Mouse (Mus musculus): Measurements from ENCODE around the gene Hacl1.
"Not testable (repeated sequence)": the region's sequence is repeated elsewhere in the genome, so short reads cannot be mapped to it uniquely, and the experiment has no call there.

Gene Hacl1

GRCm38 (mm10) chr14:31640346-31640889 is 668 bp downstream of the Hacl1 start, which contains the start of gene Gm49387:
TSS of gene Gm49387 (minus strand) at chr14:31640878.
- DNase-seq (ENCODE audit: low spot score in 2 of 2) = no peak

DNA sequence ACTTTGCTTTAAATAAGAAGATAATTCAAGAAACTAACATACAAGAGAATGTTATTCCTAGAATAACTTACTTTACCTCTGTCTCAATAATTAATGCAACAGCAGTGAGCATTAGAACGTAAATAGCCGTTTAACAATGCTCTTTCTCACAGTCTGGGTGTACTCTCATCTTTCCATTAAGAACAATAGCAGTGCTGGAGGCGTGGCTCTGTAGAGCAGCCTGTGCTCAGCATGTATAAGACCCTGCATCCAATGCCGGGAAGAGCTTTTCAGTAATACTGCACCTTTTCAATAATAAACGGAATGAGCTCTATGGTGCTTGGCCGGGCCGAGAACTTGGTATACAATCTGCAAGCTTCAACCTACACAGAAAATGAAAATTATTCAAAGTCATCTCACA is 10.4 kb downstream of the Hacl1 start:
- no peak for DNase-seq (ENCODE audit: low spot score in 2 of 2)

GRCm38 (mm10) chr14:31622748-31623147 is 18.3 kb downstream of the Hacl1 start:
- DNase-seq (ENCODE audit: low spot score in 2 of 2) = peak; percentile 41 to 47

DNA sequence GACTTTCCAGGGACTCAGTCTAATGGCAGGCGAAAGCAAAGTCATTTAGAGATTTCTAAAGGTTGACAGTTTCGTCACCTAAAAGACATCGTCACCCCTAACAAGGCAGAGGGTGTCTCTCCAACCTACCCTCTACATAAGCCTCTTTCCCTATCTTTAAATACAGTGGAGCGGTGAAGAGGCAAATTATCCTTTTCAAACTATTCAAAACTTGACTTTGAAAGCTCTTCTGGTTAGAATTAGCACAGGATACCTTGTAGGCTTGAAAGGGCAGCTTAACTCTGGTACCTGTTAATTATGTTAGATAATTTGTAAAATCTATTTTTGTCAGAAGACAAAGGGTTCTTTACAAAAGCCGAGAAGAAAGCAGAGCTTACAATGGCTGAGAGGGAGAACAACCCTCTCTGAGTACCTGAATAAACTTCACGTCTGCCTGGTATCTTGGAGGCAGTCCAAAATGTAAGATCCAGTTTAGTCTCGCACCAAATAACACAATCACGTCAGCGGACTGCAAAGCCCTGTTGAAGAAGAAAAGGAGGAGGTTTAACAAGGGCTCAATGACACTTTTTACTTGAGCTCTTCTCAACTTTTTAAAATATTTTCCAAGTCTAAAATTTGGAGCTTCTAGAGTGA is 20.4 kb downstream of the Hacl1 start:
- DNase-seq (ENCODE audit: low spot score in 2 of 2) = no peak

GRCm38 (mm10) chr14:31617997-31618396 is 23.1 kb downstream of the Hacl1 start:
- DNase-seq (ENCODE audit: low spot score in 2 of 2) = no peak

DNA sequence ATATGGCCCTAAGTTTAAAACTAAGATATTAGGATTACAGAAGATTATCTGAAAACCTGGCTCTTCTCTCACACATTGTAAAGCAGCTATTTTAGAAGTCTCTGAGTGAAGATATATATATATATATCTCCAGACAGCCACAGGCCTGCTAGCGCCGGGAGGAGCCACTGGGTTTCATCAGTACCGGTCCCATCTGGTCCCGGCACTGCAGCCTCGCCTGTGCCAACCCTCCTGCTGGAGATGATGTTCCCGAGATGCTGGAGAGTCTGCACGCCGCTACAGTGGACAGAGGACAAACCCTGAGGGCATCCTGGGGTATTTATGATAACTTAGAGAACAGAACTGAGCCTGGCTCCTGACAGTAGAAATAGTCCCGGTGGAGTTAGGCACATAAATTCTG is 23.9 kb downstream of the Hacl1 start:
- DNase-seq (ENCODE audit: low spot score in 2 of 2) = peak in 1 of 2 experiments; percentile 40

- DNase-seq (ENCODE audit: low spot score in 2 of 2) = no peak
Measured at GRCm38 (mm10) chr14:31613671-31614070, 27.4 kb downstream of the Hacl1 start.

DNA sequence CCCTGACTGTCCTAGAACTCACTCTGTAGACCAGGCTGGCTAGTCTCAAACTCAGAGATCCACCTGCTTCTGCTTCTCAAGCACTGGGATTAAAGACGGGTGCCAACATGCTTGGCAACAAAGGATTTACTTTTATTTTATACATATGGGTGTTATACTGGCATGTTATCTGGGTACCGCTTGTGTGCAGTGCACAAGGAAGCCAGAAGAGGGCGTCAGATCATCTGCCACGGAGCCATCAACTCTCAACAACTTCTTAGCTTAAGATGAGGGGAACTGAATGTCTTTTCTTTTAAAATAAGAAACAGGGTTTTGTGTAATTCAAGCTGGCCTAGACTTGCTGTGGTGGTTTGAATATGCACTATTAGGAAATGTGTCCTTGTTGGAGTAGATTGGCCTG is 29.1 kb downstream of the Hacl1 start:
- DNase-seq (ENCODE audit: low spot score in 2 of 2) = no peak

- no peak for DNase-seq (ENCODE audit: low spot score in 2 of 2)
Measured at GRCm38 (mm10) chr14:31605514-31605913, 35.6 kb downstream of the Hacl1 start.

DNA sequence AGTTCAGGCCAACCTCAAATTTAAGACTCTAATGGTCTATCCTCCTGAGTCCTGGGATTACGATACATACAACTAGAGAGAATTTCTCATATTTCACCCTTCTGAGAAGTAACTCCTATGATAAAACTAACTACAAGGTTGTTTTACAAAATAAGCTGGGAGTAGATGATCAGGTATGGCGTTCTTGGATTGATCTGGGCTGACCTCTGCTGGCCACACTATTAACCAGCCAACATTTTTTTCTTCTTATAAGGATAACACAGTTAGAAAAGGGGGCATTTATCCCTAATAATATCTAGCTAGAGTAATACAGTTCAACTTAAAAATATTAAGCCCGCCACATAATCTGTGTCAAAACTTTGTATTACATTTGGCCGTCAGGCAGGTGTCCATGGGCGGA is 36.2 kb downstream of the Hacl1 start:
- no peak for DNase-seq (ENCODE audit: low spot score in 2 of 2)

DNA sequence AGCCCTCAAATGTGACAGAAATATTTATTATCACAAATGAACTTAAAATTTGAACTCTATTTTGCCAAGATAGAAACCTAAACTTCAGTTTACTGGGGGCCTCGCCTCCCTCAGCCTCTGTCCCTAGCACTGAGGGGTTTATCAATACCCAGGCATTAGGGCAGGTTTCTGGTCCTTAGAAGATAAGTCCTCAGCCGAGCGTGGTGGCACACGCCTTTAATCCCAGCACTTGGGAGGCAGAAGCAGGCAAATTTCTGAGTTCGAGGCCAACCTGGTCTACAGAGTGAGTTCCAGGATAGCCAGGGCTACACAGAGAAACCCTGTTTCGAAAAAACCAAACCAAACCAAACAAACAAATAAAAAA is 38.5 kb downstream of the Hacl1 start:
- DNase-seq (ENCODE audit: low spot score in 2 of 2) = not testable (repeated sequence)

GRCm38 (mm10) chr14:31601908-31602615 is 39.0 kb downstream of the Hacl1 start:
- DNase-seq (ENCODE audit: low spot score in 2 of 2) = no peak

DNA sequence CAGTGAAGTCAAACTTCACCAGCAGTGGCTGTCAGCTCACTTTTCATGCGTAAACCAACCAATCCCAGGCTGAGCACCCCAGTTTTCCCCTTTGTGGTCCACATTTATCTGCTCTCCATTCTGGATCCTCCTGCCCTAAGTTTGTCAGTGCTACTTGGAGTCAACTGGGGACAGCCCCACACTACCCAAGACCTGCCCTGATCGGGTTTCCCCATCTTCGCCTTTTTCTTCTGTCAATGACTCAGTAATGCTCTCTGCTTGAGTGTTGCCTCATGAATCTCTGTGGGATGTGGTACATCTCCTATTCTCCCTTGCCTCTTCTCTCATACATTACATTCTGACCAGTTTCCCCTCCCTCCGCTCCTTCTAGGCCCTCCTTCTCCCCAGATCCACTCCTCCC is 43.6 kb downstream of the Hacl1 start:
- DNase-seq (ENCODE audit: low spot score in 2 of 2) = no peak

DNA sequence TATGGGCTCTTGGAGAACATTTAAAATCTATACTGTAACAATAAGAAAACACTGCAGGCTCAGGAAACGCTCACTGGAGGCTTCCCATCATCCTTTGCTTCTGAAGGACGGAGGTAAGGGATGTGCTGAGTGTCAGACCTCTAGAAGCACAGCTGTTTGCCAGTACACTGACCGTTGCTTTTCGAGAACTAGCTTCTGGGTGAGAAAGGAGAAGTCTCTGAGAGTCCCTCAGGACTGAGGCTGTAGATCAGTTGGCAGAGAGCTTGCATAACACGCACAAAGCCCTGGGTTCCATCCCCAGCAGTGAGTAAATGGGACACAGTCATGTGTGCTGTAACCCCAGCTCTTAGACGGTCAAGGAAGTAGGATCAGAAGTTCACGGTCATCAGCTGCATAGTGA is 44.7 kb downstream of the Hacl1 start:
- no peak for DNase-seq (ENCODE audit: low spot score in 2 of 2)

DNA sequence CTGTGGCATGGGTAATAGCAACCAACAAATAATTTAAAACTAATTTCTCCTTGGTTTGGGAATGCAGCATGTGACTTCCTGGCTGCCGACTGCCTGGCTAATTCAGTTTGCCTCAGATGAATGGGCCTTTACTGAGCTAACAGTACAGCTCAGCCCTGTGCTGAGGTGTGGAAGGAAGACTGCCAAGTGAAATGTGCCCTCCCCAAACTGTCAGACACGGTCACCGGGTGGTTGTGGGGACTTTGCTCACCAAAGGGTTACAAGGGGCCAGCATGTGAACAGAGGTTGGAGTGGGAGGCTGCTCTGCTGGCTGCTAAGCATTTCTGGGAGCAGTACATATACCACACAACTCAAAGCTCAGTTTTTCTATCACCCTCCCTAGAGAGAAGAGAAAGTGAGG is 46.4 kb downstream of the Hacl1 start:
- DNase-seq (ENCODE audit: low spot score in 2 of 2) = no peak

DNA sequence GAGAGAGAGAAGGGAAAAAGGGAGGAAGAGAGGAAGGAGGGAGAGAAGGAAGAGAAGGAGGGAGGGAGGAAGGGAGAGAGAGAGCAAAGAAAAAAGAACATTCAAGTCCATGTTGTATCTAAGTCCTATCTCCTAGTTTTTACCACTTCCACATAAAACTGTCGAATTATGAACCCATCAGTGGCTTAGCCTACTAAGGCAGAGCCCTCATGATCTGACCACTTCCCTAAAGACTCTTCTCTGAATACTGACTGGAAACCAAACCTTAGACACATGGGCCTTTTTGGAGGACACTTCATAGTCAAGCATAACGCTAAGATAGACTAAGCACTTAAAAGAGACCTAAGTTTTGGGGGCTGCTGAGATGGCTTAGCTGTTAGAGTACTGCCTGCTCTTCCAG is 48.0 kb downstream of the Hacl1 start:
- no peak for DNase-seq (ENCODE audit: low spot score in 2 of 2)

GRCm38 (mm10) chr14:31591243-31591642 is 49.8 kb downstream of the Hacl1 start, which contains the start of gene Colq:
TSS of gene Colq (minus strand) at chr14:31591343.
- no peak for DNase-seq (ENCODE audit: low spot score in 2 of 2)

DNA sequence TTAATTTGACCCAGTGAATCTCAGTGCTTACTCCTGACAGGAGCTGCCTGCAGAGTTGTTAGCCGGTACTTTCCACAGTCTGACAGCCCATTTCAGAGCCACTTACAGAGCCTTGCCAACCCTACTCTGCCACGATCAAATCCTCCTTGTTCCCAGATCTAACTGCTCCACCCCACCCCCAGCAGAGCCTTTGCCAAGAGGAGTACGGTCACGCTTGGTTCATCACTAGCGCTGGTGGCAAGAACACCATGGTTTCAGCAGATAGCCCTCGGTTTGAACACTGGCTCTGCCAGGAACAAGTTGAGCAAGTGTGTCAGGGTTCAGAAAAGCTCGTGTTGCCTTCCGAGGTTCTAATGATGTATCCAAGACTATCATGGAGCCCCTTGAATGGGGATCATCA is 54.6 kb downstream of the Hacl1 start:
- no peak for DNase-seq (ENCODE audit: low spot score in 2 of 2)

DNA sequence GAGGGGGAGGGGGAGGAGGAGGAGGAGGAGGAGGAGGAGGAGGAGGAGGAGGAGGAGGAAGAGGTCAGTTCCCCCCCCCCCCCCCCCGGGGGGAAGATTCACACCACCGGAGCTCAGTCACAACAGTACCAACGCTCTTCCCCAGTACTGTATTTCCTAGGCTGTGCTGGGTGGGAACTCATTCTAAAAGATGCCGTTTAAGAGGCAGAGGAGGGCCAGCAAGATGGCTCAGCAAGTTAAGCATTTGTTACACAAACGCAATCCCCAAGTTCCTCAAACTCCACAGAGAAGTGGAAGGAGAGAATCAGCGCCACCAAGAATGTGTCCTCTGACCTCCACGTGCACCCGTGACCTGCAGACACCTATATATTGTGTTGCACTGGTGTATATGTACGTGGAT is 58.0 kb downstream of the Hacl1 start:
- no peak for DNase-seq (ENCODE audit: low spot score in 2 of 2)

GRCm38 (mm10) chr14:31577966-31578735 is 62.9 kb downstream of the Hacl1 start:
- no peak for DNase-seq (ENCODE audit: low spot score in 2 of 2)

GRCm38 (mm10) chr14:31576846-31577697 is 64.0 kb downstream of the Hacl1 start:
- no peak for DNase-seq (ENCODE audit: low spot score in 2 of 2)

- DNase-seq (ENCODE audit: low spot score in 2 of 2) = peak; percentile 62 to 70
Measured at GRCm38 (mm10) chr14:31575866-31576265, 65.2 kb downstream of the Hacl1 start.

Data from right cerebral cortex, postnatal 10 days (tissue).